Mouse (Mus musculus): ENCODE results near the gene Jaml. TPM values are rescaled to one million over a fixed set of nuclear protein-coding genes. Genes with fewer than 3 reads are reported as not detected.
A peak's percentile ranks its signal among the peaks of the same experiment; 100 is the strongest.

Gene Jaml
- total and polyA plus RNA-seq, 3 experiments, result not detected

GRCm38 (mm10) chr9:45097877-45098276 lies 18.9 kb downstream of the Jaml start:
- no peaks in the 10 kb centered on the region for H3K36me3 ChIP-seq (ENCODE audit: control insufficient read depth in 1 of 2, insufficient read depth in 2 of 2, low read length in 2 of 2)
- peaks cover 29 to 35% of the 10 kb centered on the region in 2 experiments for H3K27me3 ChIP-seq (ENCODE audit: control insufficient read depth in 1 of 2, insufficient read depth in 2 of 2, low read length in 2 of 2)
- no peaks in the 10 kb centered on the region for H3K4me1 ChIP-seq (ENCODE audit: control insufficient read depth in 1 of 2, insufficient read depth in 2 of 2, low read length in 2 of 2)
- DNase-seq (ENCODE audit: low read depth, low spot score), result no peak
- no peaks in the 10 kb centered on the region for H3K79me2 ChIP-seq (ENCODE audit: control insufficient read depth, insufficient read depth, low read length, poor library complexity)
- H3K27ac ChIP-seq (ENCODE audit: control insufficient read depth, low read depth, low read length), result no peak overlapping the region
- TF ChIP-seq NRF1 (IDR thresholded peaks at IDR 0.05; ENCODE audit: insufficient read depth, low read depth, low read length, poor library complexity, severe bottlenecking), result peak; percentile 68
- TF ChIP-seq CHD1 (IDR thresholded peaks at IDR 0.05; ENCODE audit: low read depth, low read length), result no peak
- no peaks in the 10 kb centered on the region for H3K9me3 ChIP-seq (replicated peaks; ENCODE audit: insufficient read depth, low read length)
- H3K9ac ChIP-seq (ENCODE audit: control insufficient read depth, low read depth, low read length, poor library complexity, severe bottlenecking), result no peak overlapping the region
- no peak overlapping the region for H3K4me3 ChIP-seq (ENCODE audit: control insufficient read depth in 1 of 2, insufficient read depth in 1 of 2, low read depth in 2 of 2, low read length in 2 of 2)

GRCm38 (mm10) chr9:45098426-45098825 lies 19.4 kb downstream of the Jaml start:
- H3K36me3 ChIP-seq (ENCODE audit: control insufficient read depth in 1 of 2, insufficient read depth in 2 of 2, low read length in 2 of 2), result 0 out of 4 replicates have a peak, but pooled peaks cover 0 to under 1% of the 10 kb centered on the region in 2 experiments

GRCm38 (mm10) chr9:45102528-45102927 lies 23.5 kb downstream of the Jaml start:
- Histone ChIP-seq H3K9ac (ENCODE audit: control insufficient read depth, low read depth, low read length, poor library complexity, severe bottlenecking) (no peak overlapping the region), H3K4me1 (ENCODE audit: control insufficient read depth in 1 of 2, insufficient read depth in 2 of 2, low read length in 2 of 2) (0 out of 4 replicates have a peak, but pooled peaks cover 0 to 4% of the 10 kb centered on the region in 2 experiments), H3K79me2 (ENCODE audit: control insufficient read depth, insufficient read depth, low read length, poor library complexity) (no peaks in the 10 kb centered on the region), H3K27ac (ENCODE audit: control insufficient read depth, low read depth, low read length) (no peak overlapping the region), H3K4me3 (ENCODE audit: control insufficient read depth in 1 of 2, insufficient read depth in 1 of 2, low read depth in 2 of 2, low read length in 2 of 2) (no peak overlapping the region), H3K9me3 (replicated peaks; ENCODE audit: insufficient read depth, low read length) (no peaks in the 10 kb centered on the region), H3K27me3 (ENCODE audit: control insufficient read depth in 1 of 2, insufficient read depth in 2 of 2, low read length in 2 of 2) (peaks cover 11 to 14% of the 10 kb centered on the region in 2 experiments), H3K36me3 (ENCODE audit: control insufficient read depth in 1 of 2, insufficient read depth in 2 of 2, low read length in 2 of 2) (0 out of 4 replicates have a peak, but pooled peaks cover 0 to 4% of the 10 kb centered on the region in 2 experiments)
- TF ChIP-seq GATA1 (IDR thresholded peaks at IDR 0.05; ENCODE audit: low read depth, low read length) (no peak), CTCF (IDR thresholded peaks at IDR 0.05 in 2 of 3, conservative IDR thresholded peaks at IDR 0.05 in 1 of 3; ENCODE audit: control insufficient read depth in 1 of 3, insufficient read depth in 1 of 3, low read depth in 2 of 3, low read length in 3 of 3, poor library complexity in 1 of 3, severe bottlenecking in 1 of 3) (no peak), ZKSCAN1 (IDR thresholded peaks at IDR 0.05; ENCODE audit: low read depth, low read length) (no peak), SMC3 (IDR thresholded peaks at IDR 0.05; ENCODE audit: low read depth, low read length) (no peak), HCFC1 (IDR thresholded peaks at IDR 0.05; ENCODE audit: low read depth, low read length) (no peak), GABPA (IDR thresholded peaks at IDR 0.05; ENCODE audit: low read depth, low read length) (no peak), CHD2 (IDR thresholded peaks at IDR 0.05; ENCODE audit: low read length) (no peak), ZMIZ1 (IDR thresholded peaks at IDR 0.05; ENCODE audit: low read depth, low read length) (no peak), NRF1 (IDR thresholded peaks at IDR 0.05; ENCODE audit: insufficient read depth, low read depth, low read length, poor library complexity, severe bottlenecking) (no peak), RAD21 (IDR thresholded peaks at IDR 0.05; ENCODE audit: low read depth, low read length) (no peak), NELFE (IDR thresholded peaks at IDR 0.05; ENCODE audit: low read depth, low read length) (no peak)
- DNase-seq (ENCODE audit: low read depth, low spot score), result no peak

More at GRCm38 (mm10) chr9:45098426-45098825, 19.4 kb downstream of the Jaml start:
- Histone ChIP-seq H3K4me1 (ENCODE audit: control insufficient read depth in 1 of 2, insufficient read depth in 2 of 2, low read length in 2 of 2) (no peaks in the 10 kb centered on the region), H3K27ac (ENCODE audit: control insufficient read depth, low read depth, low read length) (no peak overlapping the region), H3K79me2 (ENCODE audit: control insufficient read depth, insufficient read depth, low read length, poor library complexity) (no peaks in the 10 kb centered on the region), H3K27me3 (ENCODE audit: control insufficient read depth in 1 of 2, insufficient read depth in 2 of 2, low read length in 2 of 2) (peaks cover 26 to 30% of the 10 kb centered on the region in 2 experiments), H3K4me3 (ENCODE audit: control insufficient read depth in 1 of 2, insufficient read depth in 1 of 2, low read depth in 2 of 2, low read length in 2 of 2) (no peak overlapping the region), H3K9me3 (replicated peaks; ENCODE audit: insufficient read depth, low read length) (no peaks in the 10 kb centered on the region), H3K9ac (ENCODE audit: control insufficient read depth, low read depth, low read length, poor library complexity, severe bottlenecking) (no peak overlapping the region)
- no peak for DNase-seq (ENCODE audit: low read depth, low spot score)
- TF ChIP-seq JUND (IDR thresholded peaks at IDR 0.05; ENCODE audit: low read depth, low read length) (no peak), POLR2AphosphoS5 (IDR thresholded peaks at IDR 0.05; ENCODE audit: borderline replicate concordance, low read depth, low read length) (no peak), POLR2AphosphoS2 (IDR thresholded peaks at IDR 0.05; ENCODE audit: low read length) (no peak), NRF1 (IDR thresholded peaks at IDR 0.05; ENCODE audit: insufficient read depth, low read depth, low read length, poor library complexity, severe bottlenecking) (no peak), CHD1 (IDR thresholded peaks at IDR 0.05; ENCODE audit: low read depth, low read length) (no peak), MYB (IDR thresholded peaks at IDR 0.05; ENCODE audit: low read depth, low read length) (no peak), TAL1 (IDR thresholded peaks at IDR 0.05; ENCODE audit: low read length) (no peak), TCF12 (IDR thresholded peaks at IDR 0.05; ENCODE audit: low read depth, low read length) (no peak), EP300 (IDR thresholded peaks at IDR 0.05; ENCODE audit: low read depth in 1 of 2, low read length in 2 of 2) (no peak), USF2 (IDR thresholded peaks at IDR 0.05; ENCODE audit: borderline replicate concordance in 1 of 2, insufficient read depth in 1 of 2, low read depth in 1 of 2, low read length in 2 of 2) (no peak), SMC3 (IDR thresholded peaks at IDR 0.05; ENCODE audit: low read depth, low read length) (no peak)
